Mouse (Mus musculus) WW6 (cell line): ENCODE results near the gene Tmem138.
A peak's percentile ranks its signal among the peaks of the same experiment; 100 is the strongest.

Experiments used
- DNase-seq: peaks from one replicate; pipeline ENCODE4 v3.0.0-alpha.2; 2013; ENCODE audit warnings: low read depth, low spot score

Tmem138 gene

DNA sequence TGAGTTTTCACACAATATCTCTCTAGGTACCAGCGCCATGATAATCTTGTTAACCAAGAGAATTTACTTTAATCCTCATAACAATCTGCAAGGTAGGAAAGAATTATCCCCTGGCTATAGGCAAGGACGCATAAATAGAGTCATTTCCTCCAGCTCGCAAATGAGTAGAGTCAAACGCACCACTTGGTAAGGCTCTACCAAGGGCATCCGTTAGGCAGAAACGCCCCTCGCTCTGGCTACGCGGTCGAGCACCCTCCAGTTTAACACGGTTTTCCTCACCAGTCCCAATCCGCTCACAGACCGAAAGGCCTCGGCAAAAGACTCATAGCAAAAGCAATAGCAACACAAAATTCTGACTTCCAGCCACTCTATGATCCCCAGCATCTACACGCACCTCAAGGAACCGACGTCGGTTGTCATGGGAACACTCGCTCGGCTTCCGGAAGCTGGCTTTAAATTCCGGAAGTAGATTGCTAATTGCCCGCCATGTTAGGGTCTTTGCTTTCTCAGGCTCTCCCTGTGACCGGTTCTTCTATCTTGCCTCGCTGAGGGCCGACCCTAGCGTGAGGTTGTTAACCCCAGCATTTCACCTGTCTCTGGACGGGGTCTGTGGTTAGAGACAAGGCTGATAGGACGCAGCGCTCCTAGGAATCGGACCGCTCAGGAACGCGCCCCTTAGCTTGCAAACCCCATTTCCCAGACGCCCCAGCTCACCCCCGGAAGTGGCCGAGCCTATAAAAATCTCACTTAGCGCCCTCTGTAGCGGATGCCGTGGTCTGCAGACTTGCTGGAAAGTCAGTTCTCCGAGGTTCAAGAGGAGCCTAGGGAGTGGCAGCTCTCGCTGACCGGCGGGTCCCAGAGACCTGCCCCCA, at the start of gene Tmem138, which contains the start of gene Cyb561a3:
Gene Tmem138 (minus strand): TSS at position 673 of the 872 bp plus-strand sequence.
Gene Cyb561a3 (plus strand): TSS at position 483 of the 872 bp plus-strand sequence.
- DNase-seq, result peak; percentile 79

DNA sequence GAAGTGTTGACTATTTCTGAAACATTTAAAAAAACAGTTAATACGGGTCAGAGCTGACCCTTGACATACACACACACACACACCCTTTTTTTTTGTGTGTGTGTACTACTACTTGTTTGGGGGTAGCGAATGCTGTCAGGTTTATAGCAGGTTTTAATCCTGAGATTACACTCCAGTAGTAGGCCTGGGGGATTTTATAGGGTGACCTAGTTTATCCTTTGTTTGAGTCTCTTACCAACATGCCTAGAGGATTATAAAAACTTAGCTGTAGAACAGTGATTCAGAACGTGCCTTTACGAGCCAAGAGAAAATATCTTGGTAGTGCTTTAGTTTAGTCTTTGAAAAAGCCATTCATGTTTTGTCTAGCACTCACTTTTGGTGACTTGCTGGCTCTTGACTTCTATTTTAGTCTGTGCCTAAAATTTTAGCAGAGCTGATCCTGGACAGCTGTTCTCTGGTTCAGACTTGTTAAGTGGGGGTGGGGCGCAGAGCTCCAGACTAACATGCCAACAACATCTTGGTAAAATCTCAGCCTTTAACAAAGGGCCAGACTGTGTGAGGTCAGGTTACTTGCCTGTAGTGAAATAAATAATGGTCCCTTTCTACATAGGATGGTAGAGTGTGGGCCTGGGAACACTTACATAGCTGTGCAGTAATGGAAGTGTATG, 31.5 kb upstream of the Tmem138 start:
- no peak for DNase-seq

DNA sequence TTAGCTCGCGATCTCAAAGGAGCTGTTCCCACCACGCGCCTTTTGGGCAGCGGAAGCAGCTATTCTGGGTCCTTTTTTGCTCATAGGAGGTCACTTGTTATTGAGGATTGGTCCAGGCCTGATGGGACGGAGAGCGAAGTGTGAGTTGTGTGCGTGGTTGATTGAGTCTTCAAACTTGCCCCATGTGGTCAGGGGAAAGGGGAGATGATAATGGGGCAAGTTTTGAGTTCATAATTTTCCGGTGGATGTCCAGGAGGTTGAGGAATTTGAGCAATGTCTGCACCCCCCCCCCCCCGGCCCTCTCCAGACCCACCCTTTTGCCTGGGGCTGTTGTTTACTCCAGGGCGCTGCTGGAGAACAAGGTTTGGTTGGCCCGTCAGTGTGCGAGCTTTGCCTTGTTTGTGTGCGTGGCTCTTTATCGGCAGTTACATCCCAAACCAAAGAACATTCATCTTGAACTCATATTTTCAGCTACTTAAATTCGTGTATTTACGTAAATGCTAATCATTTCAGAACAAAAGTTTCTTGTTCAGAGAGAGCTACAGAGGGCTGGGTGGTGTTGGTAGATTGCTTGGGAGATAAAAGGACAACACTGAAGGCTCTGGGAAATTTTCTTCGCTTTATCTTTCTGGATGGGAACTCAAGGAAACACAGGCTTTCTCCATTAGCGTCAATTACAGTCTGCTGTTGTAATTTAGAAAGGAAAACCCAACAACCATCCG, 28.9 kb upstream of the Tmem138 start:
- DNase-seq, result no peak

DNA sequence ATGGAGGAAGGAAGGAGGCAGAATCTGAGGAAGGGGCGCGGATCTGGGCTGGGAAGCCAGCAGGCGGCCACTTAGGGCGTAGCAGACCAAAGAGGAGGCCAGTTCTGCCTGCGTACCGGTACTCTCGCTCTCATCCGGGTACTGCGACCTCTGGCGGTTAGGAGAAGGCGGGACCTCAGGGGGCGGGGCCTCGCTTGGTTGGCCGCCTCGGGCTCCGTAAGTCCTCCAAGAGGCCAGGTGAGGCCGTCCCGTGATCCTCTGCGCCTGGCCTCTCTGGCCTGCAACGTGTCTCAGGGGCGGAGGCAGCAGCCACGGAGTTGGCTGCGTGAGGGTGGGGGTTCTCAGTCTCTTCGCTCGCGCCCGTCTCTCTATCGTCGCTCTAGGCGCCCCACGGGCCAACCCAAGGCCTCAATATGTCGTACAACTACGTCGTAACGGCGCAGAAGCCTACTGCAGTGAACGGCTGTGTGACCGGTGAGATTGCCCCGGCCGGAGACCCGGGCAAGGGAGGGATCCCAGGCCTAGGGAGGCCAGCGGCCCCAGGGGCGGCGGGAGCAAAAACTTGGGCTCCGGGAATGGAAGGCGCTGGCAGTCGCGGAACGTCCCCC, 28.2 kb upstream of the Tmem138 start, which contains the start of the genes Ddb1 and Tkfc:
Gene Ddb1 (plus strand): TSS at position 35 of the 608 bp plus-strand sequence.
Gene Tkfc (minus strand): TSS at position 362 of the 608 bp plus-strand sequence.
- peak; percentile 96 for DNase-seq

DNA sequence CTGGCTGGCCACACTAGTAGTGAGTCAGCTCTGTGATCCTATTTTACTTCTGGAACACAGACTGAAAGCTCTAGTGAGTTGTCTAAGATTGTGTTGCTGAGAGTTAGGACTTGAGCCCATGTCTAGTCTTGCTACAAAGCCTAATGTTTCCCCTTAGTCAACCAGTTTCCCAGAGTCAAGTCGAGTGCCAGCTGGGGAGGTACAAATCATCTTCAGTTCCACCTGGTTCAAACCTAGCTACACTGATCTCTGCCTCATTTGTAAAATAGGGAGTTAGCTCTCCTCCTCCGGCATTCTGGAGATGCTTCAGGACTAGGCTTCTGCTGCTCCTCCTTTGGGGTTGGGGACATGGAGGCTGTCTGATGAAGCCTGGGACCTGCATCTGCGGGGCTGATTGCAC, 27.4 kb upstream of the Tmem138 start:
- no peak for DNase-seq

DNA sequence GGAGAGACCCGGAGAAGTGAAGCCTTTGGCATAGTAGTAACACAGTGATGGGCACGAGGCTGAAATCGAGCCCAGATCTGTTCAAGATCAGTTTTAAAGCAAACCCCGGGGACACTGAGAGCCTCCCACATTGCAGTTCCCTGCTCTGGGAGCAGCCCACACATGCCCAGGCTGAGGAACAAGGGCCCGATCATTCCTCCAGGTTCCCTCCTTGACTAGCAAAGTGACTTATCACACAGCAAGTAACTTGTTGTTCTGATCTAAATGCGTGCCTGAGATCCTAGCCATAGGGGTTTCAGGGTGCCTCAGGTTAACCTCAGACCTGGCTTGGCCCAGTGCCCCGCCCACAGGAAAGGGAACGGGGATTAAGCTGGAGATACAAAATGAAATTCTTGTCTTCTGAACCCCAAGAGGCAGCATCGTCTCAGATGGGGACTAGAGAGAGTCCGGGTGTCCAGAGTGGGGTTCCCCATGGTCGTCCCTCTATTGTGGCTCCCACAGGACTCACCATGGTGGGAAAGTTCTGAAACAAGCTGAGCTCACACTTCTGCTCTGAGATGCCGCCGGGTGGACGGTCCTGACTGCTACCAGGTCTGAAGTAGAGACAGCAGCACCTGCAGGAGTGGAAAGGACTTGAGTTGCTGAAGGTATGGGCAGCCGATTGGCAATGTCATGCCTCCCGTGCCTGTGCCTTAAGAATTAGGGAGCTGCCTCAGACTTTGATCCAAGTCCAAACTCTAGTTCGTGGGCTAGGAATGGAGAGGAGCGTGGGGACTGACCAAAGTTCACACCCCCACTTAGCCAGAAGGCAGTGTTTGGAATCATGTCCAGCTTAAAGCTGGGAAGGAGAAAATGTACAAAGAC, 26.7 kb upstream of the Tmem138 start:
- no peak for DNase-seq

DNA sequence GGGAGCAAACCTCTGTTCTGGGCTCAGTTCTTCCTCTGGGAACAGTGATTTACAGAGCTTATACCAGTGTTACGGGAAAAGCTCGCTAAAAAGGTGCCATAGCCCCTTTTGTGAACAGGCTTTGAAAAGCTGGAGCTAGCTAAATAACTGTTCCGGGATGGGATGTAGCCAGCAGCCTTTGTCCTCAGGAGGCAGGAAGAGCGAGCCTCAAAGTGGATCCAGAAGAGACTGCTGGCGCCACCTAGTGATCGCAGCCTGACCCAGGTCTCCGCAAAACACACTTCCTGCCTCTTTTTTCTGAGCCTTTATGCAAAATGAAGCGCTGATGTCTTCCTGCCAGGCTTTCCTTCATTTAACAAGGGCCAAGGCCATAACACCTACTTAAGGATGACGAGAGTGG, 25.6 kb upstream of the Tmem138 start:
- DNase-seq, result peak; percentile 63

DNA sequence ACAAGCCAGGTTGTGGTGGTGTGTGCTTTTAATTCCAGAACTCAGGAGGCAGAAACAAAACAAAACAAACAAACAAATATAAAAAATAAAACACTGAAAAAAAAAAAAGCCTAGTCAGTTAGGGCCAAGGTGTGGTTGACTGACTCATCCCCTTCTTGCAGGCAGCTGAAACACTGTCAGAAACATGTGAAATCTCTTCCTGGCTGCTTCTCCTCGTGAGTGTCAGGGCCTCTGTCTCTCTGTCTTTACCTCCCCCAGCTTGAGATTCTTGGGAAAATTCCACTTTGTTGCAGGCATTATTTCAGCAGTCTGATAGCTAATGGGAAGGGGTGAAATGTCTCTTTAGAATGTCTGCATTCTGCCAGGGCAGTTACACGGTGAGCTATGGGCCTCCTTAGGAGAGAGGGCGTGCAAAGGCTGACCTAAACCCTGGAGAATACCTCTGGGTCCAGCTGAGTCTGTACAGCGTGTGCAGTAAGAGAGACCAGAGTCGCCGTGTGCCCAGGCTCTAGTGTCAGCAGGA, 25.1 kb upstream of the Tmem138 start:
- no peak for DNase-seq

DNA sequence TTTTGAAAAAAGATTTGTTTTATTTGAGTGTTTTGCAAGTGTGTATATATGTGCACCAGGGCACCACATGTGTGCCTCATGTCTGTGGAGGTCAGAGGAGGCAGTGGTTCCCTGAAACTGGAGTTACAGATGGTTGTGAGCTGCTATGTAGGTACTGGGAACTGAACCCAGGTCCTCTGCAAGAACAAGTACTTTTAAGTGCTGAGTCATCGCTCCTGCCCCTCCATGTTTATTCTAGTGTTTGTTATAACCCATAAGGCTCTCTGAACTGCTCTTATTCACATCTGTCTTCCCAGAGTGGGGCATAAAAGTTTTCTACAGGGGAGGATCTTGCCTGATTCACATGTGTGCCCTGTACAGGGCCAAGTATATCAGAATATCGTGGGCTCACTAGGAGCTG, 22.5 kb upstream of the Tmem138 start:
- DNase-seq, result no peak

DNA sequence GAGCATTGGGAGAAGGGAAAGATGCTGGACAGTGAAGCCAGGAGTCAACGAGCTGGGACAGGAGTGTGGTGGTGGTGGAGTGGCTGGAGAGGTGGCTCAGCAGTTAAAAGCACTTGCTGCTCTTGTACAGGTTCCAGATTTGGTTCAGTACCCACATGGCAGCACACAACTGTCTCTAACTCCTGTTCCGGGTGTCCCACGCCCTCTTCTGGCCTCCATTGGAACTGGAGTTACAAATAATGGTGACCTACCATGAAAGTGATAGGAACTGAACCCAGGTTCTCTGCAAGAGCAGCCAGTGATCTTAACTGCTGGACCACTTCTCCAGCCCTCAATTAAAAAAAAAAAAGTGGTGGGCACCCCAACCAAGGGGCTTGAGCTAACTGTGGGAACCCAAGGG, 21.0 kb upstream of the Tmem138 start:
- DNase-seq, result no peak

DNA sequence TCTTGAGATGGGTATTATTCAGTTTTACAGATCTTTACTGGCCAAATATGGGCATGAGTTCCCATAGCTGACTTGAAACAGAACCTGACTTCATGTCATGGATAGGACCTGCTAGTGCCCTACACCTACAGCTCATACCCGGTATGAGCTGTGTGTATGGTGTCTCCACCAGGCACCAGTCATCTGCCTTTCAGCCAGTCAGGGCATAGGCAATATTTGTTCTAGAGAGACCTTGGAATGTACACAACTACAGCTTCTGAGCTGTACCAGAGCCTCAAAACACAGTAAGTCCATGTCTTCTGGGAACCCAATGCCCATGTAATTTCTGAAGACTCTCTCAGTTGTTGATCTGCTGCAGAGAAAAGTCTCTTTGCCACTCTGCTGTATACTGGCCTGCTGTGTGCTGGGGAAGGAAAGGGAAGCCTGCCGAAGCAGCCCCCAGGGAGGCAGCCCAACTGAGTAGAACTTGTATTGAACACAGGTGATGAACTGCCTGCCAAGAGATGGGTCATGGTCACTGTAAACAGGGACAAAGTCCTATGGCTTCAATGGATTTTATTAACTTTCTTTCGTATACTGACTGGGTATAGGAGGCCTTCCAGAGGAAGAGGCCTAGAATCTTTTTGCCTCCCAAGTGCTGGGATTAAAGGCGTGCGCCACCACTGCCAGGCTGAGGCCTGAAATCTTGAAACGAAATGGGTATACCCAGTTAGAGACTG, 14.7 kb upstream of the Tmem138 start:
- DNase-seq, result no peak

DNA sequence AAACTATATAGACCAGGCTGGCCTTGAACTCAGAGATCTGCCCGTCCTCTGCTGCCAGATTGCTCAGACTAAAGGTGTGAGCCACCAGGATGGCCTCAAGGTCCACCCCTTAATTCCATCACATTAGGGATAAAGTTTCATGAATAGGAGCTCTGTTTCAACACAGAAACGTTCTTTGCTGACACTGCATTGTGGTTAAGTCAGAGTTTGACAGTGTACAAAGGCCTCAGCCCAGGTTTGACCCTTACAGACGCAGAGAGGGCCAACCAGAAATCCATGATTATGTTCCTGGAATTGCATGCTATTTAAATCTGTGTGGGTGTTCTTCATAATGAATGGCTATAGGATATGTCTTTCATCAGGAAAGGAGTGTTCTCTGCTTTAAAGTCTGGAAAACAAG, 13.1 kb upstream of the Tmem138 start:
- no peak for DNase-seq

DNA sequence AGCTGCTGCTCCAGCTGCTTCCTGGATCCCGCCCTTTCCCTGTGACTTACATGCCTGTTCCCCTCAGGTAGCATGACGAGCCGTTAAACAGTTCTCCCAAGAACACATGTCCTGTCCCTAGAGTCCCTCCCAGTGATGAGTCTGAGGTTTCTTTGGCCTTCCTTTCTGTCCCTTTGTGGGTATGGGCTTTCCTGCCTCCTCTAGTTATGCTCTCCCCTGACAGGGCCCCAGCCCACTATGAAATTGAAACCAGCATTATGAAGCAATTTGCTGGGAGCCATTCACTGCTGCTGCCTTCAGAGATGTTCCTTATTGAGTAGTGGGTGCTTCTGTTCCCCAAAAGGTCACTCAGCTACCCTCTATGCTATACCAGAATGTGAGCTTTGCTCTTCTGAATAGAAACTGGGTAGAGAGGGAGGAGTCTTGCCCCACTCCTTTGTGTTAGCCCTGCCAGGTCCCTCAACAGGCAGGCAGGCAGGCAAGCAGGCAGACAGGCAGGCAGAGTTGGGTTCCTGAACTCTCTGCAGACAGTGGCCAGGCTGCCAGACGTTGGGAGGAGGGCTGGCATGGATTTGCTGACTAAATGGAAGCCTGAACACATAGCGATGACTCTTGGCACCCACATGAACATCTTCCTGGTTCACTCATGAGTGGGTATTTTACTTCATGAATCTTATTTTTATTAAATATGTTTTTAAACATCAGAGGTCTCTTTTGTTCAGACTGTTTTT, 12.1 kb upstream of the Tmem138 start:
- no peak for DNase-seq

DNA sequence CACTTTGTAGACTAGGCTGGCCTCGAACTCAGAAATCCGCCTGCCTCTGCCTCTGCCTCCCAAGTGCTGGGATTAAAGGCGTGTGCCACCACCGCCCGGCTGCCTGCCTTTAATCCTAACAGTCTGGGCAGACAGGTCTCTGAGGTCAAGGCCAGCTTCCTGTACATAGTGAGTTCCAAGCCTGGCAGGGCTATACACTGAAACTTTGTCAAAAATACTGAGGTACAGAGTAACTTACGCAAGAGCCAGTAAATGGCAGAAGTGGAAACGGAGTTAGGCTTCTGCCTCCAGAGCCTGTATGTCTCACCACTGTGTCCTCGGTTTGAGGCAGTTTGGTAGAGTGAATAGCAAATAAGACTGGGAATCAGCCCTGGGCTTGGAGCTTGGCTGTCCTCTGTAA, 10.1 kb upstream of the Tmem138 start:
- DNase-seq, result no peak

DNA sequence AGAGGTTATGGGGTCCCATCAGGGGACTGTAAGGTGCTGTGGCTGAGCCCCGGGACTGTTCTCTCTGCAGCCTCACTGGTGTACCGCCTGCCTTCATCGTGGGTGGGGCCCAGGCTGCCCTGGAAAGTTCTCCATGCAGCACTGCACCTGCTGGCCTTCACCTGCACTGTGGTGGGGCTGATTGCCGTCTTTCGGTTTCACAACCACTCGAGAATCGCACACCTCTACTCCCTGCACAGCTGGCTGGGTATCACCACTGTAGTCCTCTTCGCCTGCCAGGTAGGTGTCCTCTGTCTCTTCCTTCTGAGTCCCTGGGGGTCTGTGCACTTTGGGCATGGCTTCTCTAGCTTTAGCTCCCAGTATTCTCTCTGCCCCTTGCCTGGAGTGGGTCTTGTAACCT, 8.0 kb upstream of the Tmem138 start:
- DNase-seq, result no peak

DNA sequence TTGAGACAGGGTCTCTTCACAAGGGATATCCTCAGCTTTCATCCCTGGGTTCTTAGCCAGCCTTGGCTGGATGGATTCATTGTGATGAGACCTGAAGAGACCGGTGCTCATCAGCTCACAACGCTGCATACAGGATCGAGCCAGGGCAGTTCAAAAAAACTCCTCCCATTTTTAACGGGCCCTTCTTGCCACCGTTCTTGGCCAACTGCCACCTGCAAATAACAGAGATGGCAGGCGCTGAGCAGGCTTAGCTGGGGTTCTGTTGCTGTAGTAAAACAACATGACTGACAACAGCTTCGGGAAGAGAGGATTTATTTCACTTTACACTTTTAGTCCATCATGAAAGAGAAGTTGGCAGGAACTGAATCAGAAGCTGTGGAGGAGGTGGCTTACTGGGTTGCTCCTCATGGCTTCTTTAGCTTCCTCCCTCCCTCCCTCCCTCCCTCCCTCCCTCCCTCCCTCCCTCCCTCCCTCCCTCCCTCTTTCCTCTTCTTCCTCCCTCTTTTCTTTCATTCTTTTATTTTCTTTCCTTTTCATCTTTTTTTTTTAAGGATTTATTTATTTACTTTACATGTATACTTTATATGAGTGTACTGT, 6.5 kb upstream of the Tmem138 start:
- DNase-seq, result no peak

DNA sequence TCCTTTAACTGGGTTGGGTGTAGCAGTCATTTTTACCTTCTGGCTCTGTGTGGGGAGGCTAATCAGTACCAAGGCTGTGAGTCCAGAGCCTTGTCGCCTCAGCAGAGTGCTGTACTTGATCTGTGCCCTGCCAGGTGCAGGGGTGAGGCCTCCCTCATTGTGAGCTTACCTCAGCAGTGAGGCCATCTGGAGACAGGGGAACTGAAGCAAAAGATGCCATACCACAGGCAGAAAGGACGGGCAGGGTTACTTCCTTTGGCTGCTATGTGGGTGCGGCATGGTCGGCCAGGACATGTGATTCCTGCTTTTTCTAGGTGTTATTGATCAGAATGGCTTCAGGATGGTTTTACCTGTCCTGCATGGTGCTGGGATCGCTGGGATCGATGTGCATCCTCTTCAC, 4.8 kb upstream of the Tmem138 start:
- DNase-seq, result no peak

DNA sequence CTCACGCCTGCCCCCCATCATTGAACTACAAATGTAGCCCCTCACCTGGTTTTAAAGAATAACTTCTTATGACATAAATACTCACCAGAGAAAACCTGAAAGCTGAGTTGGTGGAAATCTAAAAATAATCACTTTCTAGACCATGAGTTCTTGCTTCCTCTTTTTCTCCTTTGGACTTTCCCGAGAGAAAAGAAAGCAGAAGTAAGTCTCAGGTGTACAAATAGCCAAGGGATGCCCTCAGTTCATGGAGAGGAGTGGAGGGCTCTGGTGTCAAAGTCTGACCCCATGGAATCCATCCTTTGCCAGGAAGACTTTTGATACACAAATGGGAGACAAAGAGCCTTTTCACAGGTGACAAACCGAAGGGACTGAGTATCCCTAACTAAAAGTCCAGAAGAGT, 3.6 kb upstream of the Tmem138 start:
- DNase-seq, result no peak

DNA sequence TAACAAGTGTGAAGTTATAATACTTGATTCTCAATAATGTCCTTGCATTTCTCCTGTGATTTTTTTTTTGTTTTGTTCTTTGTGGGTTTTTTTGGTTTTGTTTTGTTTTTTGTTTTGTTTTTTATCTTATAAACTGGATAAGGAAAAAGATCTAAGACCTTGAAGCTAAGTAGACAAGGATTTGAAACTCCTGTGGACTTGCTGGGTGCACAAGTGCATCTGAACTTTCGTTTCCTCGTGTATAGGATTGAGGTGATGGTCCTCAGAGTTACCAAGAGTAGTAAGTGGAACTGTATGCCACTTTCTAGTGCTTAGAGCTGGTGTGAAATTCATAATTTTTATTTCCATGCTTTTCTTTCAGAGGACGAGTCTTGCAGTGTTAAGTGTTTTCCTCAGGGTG, 2.9 kb upstream of the Tmem138 start:
- no peak for DNase-seq
